Mouse (Mus musculus): Measurements from ENCODE around the gene Aanat. TPM values are rescaled to one million over a fixed set of nuclear protein-coding genes. Genes with fewer than 3 reads are reported as not detected.
"Not testable (repeated sequence)": the region's sequence is repeated elsewhere in the genome, so short reads cannot be mapped to it uniquely, and the experiment has no call there.

The Aanat gene
- polyA plus RNA-seq, 1 experiment from 2014 or later: not detected

DNA sequence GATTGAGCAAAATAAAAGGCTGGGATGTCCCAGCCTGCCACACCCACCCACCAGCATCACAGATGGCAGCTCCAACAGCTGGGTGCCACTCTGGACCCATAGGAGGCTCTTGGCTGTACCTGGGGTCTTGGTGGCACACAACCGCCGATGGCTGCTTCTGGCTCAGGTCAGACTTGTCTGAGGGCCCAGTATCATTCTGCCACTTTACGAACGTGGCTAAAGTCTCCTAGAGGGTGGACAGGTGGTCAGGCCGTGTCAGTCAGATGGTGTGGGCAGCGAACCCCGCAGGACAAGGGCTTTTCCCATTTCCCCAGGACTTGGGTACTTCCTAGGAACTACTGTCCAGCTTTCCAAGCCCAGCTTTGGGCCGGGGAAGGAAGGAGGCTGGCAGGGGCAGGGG, 14.9 kb downstream of the Aanat start:
- no peaks in the 10 kb centered on the region for H3K9me3 ChIP-seq
- WGBS: 89% methylated on average over 8 of the region's 8 CpGs
- H3K36me3 ChIP-seq: peaks cover 19% of the 10 kb centered on the region; the same call in 1 of the 2 replicates

DNA sequence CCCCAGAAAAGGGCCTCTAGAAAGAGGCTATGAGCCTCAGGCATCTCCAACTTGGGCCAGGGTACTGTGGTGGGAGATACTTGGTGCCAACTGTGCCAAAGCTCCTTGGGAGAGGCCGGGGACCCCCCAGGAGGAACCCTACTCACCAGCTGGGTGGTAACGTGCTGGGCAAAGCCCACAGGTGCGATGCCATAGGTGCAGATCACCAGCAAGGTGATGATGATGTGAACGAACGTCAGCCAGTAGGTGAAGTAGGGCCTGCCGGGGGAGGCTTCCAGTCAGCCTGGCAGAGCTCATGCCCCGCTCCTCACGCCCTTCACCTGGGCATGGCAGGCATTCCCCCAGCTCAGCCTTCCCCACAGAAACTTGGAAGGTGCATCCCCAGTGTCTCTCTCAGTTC, 15.8 kb downstream of the Aanat start:
- Histone ChIP-seq H3K36me3 (peaks cover 19% of the 10 kb centered on the region; the same call in 1 of the 2 replicates), H3K27me3 (ENCODE audit: insufficient read depth, poor library complexity, severe bottlenecking) (no peaks in the 10 kb centered on the region), H3K27ac (no peak overlapping the region), H3K4me3 (no peak overlapping the region), H3K9me3 (no peaks in the 10 kb centered on the region), H3K4me1 (replicated peaks) (peaks cover 8% of the 10 kb centered on the region)
- WGBS: 86% methylated on average over 8 of the region's 8 CpGs
- no peak for DNase-seq (ENCODE audit: low spot score)

More for the DNA sequence above, 14.9 kb downstream of the Aanat start:
- no peaks in the 10 kb centered on the region for H3K27me3 ChIP-seq (ENCODE audit: insufficient read depth, poor library complexity, severe bottlenecking)
- DNase-seq (ENCODE audit: low spot score): no peak
- no peak overlapping the region for H3K27ac ChIP-seq
- H3K4me3 ChIP-seq: no peak overlapping the region
- peaks cover 4% of the 10 kb centered on the region; the same call in 1 of the 2 replicates for H3K4me1 ChIP-seq (replicated peaks)

- no peak overlapping the region for H3K4me3 ChIP-seq
- peaks cover 18% of the 10 kb centered on the region; the same call in 1 of the 2 replicates for H3K36me3 ChIP-seq
- WGBS: 90% methylated on average over 10 of the region's 10 CpGs
- no peaks in the 10 kb centered on the region for H3K9me3 ChIP-seq
- H3K4me1 ChIP-seq (replicated peaks): peaks cover 11% of the 10 kb centered on the region
- H3K27me3 ChIP-seq (ENCODE audit: insufficient read depth, poor library complexity, severe bottlenecking): no peaks in the 10 kb centered on the region
- no peak overlapping the region for H3K27ac ChIP-seq
- DNase-seq (ENCODE audit: low spot score): peak; percentile 29
Observed at GRCm38 (mm10) chr11:116603339-116603738, 17.1 kb downstream of the Aanat start.

- 89% methylated on average over 12 of the region's 12 CpGs for WGBS
- H3K4me1 ChIP-seq (replicated peaks): peaks cover 19% of the 10 kb centered on the region
- no peaks in the 10 kb centered on the region for H3K9me3 ChIP-seq
- peaks cover 12% of the 10 kb centered on the region; the same call in 1 of the 2 replicates for H3K36me3 ChIP-seq
- no peak overlapping the region for H3K4me3 ChIP-seq
- no peaks in the 10 kb centered on the region for H3K27me3 ChIP-seq (ENCODE audit: insufficient read depth, poor library complexity, severe bottlenecking)
- DNase-seq (ENCODE audit: low spot score): no peak
- no peak overlapping the region for H3K27ac ChIP-seq
Observed at GRCm38 (mm10) chr11:116604097-116604496, 17.9 kb downstream of the Aanat start.

GRCm38 (mm10) chr11:116607717-116608116, 21.5 kb downstream of the Aanat start:
- Histone ChIP-seq H3K27me3 (ENCODE audit: insufficient read depth, poor library complexity, severe bottlenecking) (no peaks in the 10 kb centered on the region), H3K36me3 (peaks cover 8% of the 10 kb centered on the region; the same call in 1 of the 2 replicates), H3K4me3 (no peak overlapping the region), H3K27ac (no peak overlapping the region), H3K9me3 (no peaks in the 10 kb centered on the region), H3K4me1 (replicated peaks) (peaks cover 30% of the 10 kb centered on the region)
- WGBS: 96% methylated on average over 3 of the region's 3 CpGs
- DNase-seq (ENCODE audit: low spot score): no peak

- WGBS: 81% methylated on average over 15 of the region's 15 CpGs
- Histone ChIP-seq H3K9me3 (no peaks in the 10 kb centered on the region), H3K27ac (peak overlapping the region; percentile 26; the same call in 1 of the 2 replicates), H3K27me3 (ENCODE audit: insufficient read depth, poor library complexity, severe bottlenecking) (no peaks in the 10 kb centered on the region), H3K36me3 (no peaks in the 10 kb centered on the region), H3K4me3 (no peak overlapping the region), H3K4me1 (replicated peaks) (peaks cover 34% of the 10 kb centered on the region)
- no peak for DNase-seq (ENCODE audit: low spot score)
Observed at GRCm38 (mm10) chr11:116609965-116610630, 23.9 kb downstream of the Aanat start.

GRCm38 (mm10) chr11:116611168-116611567, 24.9 kb downstream of the Aanat start:
- H3K4me1 ChIP-seq (replicated peaks): peaks cover 44% of the 10 kb centered on the region
- not testable (repeated sequence) for DNase-seq (ENCODE audit: low spot score); H3K4me3 ChIP-seq; H3K27ac ChIP-seq; H3K27me3 ChIP-seq (ENCODE audit: insufficient read depth, poor library complexity, severe bottlenecking); H3K9me3 ChIP-seq; H3K36me3 ChIP-seq
- WGBS: 90% methylated on average over 9 of the region's 9 CpGs

DNA sequence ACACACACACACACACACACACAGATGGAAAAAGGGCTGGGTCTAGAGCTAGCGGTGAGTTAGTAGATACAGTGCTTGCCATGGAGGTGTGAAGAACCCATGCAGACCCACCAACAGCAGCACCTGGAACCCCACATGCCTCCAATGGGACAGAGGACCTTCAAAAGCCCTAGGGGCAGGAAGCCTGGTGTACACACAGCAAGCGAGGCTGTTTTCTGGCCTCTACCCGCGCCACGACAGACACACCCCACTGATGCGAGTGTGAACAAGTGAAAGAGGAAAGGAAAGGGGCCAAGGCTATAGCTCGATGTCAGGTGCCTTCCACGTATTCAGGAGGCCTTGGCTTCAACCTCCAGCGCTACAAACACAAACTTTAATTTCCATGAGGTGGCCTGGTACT, 25.7 kb downstream of the Aanat start:
- Histone ChIP-seq H3K4me3 (no peak overlapping the region), H3K27me3 (ENCODE audit: insufficient read depth, poor library complexity, severe bottlenecking) (no peaks in the 10 kb centered on the region), H3K27ac (no peak overlapping the region; the same call in 1 of the 2 replicates), H3K9me3 (no peaks in the 10 kb centered on the region), H3K36me3 (no peaks in the 10 kb centered on the region), H3K4me1 (replicated peaks) (peaks cover 48% of the 10 kb centered on the region)
- DNase-seq (ENCODE audit: low spot score): no peak
- WGBS: 92% methylated on average over 9 of the region's 9 CpGs

- Histone ChIP-seq H3K36me3 (no peaks in the 10 kb centered on the region), H3K27me3 (ENCODE audit: insufficient read depth, poor library complexity, severe bottlenecking) (no peaks in the 10 kb centered on the region), H3K4me1 (replicated peaks) (peaks cover 51% of the 10 kb centered on the region), H3K9me3 (no peaks in the 10 kb centered on the region), H3K27ac (no peak overlapping the region), H3K4me3 (no peak overlapping the region)
- 82% methylated on average over 1 of the region's 1 CpGs for WGBS
- DNase-seq (ENCODE audit: low spot score): no peak
Observed at GRCm38 (mm10) chr11:116612554-116612953, 26.3 kb downstream of the Aanat start.

DNA sequence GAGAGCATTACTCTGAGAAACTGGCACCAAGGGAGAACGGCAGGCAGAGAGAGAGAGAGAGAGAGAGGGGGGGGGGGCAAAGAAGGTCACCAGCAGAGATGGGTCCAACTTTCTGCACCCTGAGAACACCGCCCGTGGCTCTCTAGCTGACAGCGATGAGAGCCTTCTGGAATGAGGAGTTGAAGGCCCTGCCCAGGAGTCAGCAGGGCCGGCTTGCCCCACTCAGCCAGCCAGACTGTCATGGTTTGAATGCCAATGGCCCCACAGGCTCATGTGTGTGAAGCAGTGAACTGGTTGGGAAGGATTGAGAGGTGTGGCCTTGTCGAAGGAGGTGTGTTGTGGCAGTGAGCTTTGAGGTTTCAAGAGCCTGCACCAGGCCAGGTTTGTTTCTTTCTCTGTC, 27.0 kb downstream of the Aanat start:
- Histone ChIP-seq H3K36me3 (no peaks in the 10 kb centered on the region), H3K4me3 (no peak overlapping the region), H3K4me1 (replicated peaks) (peaks cover 57% of the 10 kb centered on the region), H3K27me3 (ENCODE audit: insufficient read depth, poor library complexity, severe bottlenecking) (no peaks in the 10 kb centered on the region), H3K27ac (0 out of 2 replicates have a peak overlapping the region, but pooled peaks have one; percentile 12), H3K9me3 (no peaks in the 10 kb centered on the region)
- 88% methylated on average over 6 of the region's 6 CpGs for WGBS
- no peak for DNase-seq (ENCODE audit: low spot score)

DNA sequence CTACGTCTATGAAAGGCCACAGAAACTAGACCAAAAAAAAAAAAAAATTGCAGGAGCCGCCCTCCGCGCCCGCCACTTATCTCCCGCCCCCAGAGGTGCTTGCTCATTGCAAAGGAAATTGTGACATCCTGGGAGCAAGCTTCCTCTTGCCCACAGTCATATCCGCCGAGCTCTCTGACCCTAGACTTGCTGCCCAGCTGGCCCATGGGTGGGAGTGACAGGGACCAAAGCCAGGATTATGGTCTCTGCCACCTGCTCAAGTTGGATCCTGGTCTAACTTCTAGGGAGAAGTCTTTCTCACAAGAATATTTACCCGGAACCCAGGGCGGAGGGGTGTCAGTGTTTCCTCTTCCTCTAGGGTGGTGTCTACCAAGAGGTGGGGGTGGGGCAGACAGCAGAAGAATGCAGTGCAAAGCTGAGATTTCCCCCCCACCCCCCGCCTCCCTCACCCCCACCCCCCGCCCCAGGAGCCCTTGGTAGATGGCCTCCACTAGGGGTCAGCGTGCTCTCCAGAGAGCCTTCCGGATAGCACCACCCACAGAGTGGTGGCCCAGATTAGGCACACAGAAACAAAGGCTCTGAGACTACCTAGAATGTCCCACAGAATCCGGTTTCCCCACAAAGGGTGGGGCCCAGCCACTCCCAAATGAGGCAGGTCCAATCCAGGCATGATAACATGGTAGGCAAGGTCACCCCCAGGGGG, 29.7 kb downstream of the Aanat start:
- no peaks in the 10 kb centered on the region for H3K9me3 ChIP-seq
- 49% methylated on average over 15 of the region's 15 CpGs for WGBS
- no peaks in the 10 kb centered on the region for H3K36me3 ChIP-seq
- no peak overlapping the region for H3K4me3 ChIP-seq
- peaks cover 63% of the 10 kb centered on the region for H3K4me1 ChIP-seq (replicated peaks)
- no peaks in the 10 kb centered on the region for H3K27me3 ChIP-seq (ENCODE audit: insufficient read depth, poor library complexity, severe bottlenecking)
- DNase-seq (ENCODE audit: low spot score): no peak
- H3K27ac ChIP-seq: peak overlapping the region; percentile 64

DNA sequence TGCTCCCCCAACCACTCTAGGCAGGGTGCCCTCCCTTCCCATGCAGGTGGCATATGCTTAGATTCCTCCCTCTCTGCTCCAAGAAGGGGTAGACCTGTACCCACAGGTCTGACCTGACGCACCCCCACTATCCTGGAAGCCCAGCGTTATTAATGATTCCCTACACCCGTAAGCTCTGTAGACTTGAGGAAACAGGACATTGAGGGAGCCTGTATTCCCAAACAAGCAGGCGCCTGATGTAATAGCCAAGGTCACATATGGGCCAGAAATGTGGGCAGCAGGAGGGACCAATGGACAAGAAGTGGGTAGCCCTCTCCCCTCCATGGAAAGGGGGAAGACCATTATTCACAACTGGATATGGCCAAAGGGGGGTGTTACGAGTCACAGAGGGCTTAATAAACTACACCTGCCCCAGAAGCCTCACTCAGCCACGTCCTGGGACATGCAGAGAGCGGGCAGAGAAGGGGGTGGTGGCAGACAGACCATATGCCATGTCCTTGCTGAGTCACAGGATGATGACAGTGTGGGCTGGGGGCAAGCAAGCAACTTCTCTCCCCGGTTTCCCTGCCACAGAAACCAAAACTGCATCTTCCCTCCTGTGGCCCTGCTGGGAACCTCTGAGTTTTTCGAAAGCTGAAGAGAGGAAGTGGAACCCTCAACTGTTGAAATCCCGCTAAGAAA, 30.3 kb downstream of the Aanat start:
- Histone ChIP-seq H3K4me1 (replicated peaks) (peaks cover 70% of the 10 kb centered on the region), H3K27me3 (ENCODE audit: insufficient read depth, poor library complexity, severe bottlenecking) (peaks cover 3% of the 10 kb centered on the region; the same call in 1 of the 2 replicates), H3K9me3 (no peaks in the 10 kb centered on the region), H3K4me3 (no peak overlapping the region), H3K36me3 (no peaks in the 10 kb centered on the region), H3K27ac (peak overlapping the region; percentile 64)
- WGBS: 77% methylated on average over 10 of the region's 10 CpGs
- DNase-seq (ENCODE audit: low spot score): no peak

GRCm38 (mm10) chr11:116617641-116618040, 31.4 kb downstream of the Aanat start:
- Histone ChIP-seq H3K27me3 (ENCODE audit: insufficient read depth, poor library complexity, severe bottlenecking) (peaks cover 13% of the 10 kb centered on the region), H3K4me3 (no peak overlapping the region), H3K27ac (peak overlapping the region; percentile 9; the same call in 1 of the 2 replicates), H3K4me1 (replicated peaks) (peaks cover 80% of the 10 kb centered on the region), H3K36me3 (no peaks in the 10 kb centered on the region), H3K9me3 (no peaks in the 10 kb centered on the region)
- no peak for DNase-seq (ENCODE audit: low spot score)
- WGBS: 87% methylated on average over 7 of the region's 7 CpGs
